Mouse (Mus musculus) urinary bladder, postnatal 10 days (tissue): ENCODE data around the gene Fam19a1.

Experiments
- DNase-seq: peaks from one replicate; pipeline ENCODE4 v3.0.0; 2022; ENCODE audit warnings: low spot score

The Fam19a1 gene

DNA sequence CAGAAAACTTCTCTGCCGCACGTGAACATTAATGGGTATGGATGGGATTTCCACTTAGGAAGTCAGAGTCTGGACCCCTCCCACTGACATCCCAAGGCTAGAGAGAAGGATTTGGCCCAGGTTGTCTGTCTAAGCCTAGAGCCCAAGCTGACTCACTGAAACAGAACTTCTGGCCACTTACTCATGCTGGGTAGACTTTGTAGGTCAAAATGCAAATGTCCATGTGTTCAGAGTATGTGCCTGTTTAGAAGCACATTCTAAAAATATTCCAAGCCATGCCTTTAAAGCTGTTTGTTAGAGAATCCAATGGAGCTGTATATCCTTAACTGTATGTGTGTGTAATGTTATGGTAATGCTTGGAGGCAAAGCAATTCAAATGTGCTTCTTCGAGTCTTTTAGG is 145.7 kb downstream of the Fam19a1 start:
- no peak for DNase-seq

DNA sequence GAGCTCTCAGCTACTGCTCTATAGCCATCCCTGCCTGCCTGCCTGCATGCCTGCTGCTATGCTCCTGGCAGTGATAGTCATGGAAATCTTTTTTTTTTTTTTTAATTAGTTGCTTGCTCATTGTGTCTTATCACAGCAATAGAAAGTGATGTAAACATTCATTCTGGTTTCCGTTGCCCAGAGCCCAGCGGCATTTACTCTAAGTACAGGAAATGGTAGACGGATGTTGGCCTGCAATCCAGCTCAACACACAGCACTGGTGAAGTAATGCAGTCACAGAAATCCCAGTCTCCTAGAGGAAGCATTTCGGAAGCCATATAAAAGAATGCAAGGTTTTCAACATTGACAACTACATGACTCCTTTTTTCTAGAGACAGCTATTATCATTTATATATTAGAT is 153.5 kb downstream of the Fam19a1 start:
- DNase-seq, result no peak

DNA sequence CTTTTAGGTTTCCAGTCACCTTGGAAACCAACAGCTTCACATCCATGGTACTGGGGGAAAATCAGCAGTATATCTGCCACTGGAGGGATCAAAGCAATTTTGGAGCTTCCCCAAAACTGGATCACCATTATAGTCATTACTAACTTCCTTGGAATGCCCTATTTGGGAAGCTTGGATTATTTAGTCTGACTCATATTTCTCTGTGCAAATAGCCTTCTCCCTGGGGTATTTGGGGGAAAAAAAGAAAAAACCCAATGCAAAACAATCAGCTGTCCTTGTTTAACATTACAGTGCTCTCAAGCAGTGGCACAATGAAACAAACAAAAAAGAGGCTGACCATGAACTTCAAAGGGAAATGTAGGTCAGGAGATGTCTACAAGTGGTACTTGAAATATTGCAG is 155.8 kb downstream of the Fam19a1 start:
- DNase-seq, result no peak

DNA sequence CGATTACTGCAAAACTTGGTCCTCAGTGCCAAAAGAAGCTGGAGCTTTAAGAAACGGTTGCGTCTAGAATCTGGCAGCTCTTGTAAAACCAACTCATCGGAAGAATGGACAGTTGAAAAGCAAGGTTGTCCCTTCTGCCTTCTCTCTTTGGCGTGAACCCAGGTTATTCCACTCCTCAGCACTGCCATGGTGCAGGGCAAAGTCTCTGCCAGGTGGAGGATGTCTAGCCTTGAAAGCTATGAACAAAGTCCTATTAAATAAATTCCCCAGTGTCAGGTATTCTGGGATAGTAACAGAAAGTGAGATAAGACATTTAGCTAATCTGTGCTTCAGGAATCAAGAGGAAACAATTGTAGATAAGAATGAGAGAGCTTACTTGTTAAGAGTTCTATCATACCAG is 157.5 kb downstream of the Fam19a1 start:
- DNase-seq, result no peak

DNA sequence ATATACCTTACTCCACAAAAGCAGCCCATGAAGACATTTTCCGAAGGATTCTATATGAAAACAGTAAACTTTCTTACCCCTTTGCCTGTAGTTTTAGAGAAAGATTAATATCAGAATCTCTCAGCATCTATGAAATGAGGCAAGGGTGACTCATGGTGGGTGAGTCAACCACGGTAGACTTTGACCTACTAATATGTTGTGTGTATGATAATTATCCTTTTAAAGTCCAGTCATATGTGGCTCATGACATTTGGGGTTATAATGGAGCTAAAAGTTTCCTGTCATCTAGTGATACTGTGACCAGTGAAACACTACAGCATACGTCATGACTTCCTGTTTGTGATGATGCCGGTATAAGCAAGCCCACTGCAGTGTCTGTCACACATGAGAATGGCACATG is 170.8 kb downstream of the Fam19a1 start:
- no peak for DNase-seq

DNA sequence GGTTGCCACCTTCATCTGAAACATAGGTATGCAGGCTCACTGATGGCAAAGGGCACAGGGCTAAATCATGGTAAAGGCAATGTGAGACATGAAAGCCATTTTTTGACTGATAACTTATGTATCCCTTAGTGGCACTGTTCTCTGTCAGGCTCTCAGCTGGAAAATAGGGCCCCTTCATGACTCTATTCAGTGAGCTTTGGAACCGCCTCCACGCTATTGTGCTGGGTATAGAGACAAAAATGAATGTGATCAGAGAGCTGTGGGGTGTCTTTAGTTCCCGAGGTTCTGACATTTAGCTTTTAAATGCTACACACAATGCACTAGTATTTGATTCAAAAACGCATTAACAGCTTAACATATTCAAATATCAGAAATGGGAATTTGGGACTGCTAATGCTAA is 171.6 kb downstream of the Fam19a1 start:
- no peak for DNase-seq

DNA sequence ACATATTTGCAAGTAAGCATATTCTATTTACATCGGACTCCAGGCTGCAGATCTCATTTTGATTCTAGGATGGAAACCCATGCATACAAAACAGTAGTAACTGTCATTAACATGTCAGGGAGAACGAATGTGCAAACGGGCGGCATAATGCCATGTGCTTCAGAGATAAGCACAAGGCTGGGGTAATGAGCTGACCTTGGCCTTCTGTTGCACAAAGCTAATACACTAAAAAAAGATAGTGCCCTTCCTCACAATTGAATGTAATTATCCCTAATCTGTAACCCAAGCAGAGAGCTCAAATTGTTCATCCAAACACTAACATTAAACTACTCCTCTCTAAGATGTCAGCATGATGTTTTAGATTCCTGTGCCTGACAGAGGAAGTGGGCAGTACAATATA is 173.3 kb downstream of the Fam19a1 start:
- DNase-seq, result no peak

DNA sequence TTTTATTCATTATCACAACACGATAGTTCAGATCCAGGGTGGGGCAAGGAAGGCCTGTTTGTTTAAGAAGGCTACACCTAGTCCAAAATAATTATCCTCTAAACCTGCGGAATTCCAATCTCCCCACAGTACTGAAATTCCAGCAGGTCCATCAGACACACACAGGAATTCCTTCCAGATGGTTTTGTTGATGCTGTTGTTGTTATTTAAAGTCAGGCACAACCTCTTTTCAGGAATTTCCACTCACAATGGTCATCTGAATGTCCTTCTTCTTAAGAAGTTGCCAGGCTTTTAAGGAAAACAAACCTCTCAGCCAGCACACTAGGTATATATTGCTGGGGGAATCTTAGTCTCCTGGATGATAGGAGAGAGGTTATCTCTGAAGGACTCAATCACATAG is 174.4 kb downstream of the Fam19a1 start:
- DNase-seq, result no peak

DNA sequence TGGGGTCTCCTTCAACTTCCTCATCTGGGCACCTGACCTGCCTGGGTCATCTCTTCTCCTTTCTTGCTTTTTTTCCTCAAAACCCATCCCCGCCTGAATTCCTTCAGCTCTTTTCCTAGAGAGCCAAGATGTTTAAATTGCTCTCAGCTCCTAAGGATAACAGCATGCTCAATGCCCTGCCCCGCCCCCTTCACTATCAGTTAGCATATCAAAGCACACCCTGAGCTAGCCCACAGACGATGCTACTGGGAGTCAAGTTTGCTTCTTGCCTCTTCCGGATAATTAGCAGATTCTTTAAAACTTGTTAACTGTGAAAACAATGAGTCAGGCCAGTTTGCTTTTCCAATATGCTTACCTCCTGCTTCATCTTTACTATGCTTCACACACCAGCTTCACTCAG is 176.7 kb downstream of the Fam19a1 start:
- DNase-seq, result no peak

DNA sequence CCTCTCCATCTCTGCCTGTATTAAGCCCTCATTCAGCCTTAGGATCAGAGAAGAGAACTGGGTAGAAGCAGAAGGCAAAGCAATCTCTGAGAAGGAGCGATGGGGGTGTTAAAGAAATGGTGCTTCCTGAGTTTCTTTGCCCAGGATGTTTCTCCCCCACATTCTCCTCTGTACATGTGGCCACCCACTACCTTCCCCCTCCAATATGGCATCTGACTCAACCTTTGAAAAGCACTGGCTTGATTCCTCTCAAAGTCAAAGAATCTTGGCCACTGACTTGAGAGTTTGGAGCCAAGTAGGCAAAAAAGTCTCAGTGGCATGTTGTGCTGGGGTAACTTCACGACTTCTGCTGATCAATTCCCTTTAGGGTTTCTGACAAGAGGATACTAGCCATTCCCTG is 234.5 kb downstream of the Fam19a1 start:
- DNase-seq, result no peak

DNA sequence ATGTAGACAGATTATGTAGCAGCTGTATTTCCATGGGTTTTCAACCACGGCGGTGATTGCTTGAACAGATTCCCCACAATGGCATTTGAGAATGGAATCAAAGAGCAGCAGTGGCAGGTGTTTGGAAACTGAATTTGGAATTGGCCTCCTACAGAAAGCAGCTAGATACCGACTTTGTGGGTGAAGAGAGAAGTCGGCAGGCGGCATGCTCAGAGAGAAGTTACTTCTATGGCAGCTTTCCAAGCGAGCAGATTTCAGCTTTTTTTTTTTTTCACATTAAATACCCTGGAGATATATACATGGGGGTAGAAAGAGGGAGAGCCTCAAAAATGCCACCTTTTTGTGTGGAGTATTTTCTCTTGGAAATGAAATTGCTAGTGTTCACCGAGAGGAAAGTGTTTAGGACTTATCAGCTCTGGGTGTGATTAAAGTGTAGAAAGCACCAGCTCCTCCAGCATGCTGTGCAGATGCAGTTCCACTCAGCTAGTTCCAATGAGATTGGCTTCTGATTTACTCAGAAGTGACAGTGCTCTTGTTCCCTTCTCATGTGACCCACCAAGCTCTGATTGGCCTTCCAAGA is 236.6 kb downstream of the Fam19a1 start:
- no peak for DNase-seq

DNA sequence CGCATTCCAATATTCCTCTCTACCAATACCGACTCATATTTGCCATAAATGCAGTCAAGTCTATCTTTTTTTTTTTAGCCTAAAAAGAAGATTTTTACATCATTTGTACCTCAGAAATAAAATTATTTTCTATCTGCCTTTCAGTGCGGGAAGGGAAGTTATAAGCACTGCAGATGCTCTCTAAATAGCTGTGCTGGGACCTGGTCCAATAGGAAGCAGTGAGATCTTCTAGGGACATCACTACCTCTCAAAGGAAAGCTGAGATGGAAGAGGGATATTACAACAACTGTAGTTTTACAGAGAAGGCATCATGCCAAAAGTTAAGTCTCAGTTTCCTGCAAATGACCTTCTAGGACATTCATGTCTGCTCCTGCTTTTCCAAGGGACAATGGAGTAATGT is 256.6 kb downstream of the Fam19a1 start:
- no peak for DNase-seq

DNA sequence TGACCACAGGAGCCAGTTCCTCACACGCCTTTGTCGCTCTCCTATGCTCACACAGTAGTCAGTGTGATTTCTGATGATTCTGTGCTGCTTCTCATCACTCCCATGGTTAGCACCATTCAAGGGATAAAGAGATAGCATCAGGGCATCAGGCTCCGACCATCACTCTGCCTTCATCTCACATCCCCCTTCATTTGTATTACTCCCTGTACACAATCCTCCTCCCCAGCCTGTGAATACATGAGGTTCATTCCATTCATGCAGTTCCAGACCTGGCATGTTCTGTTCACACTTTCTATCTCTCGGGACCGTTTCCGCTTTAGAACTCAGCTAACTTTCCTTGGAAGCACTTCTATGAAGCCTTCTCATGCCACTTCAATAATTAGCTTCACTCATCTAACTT is 259.9 kb downstream of the Fam19a1 start:
- DNase-seq, result no peak

DNA sequence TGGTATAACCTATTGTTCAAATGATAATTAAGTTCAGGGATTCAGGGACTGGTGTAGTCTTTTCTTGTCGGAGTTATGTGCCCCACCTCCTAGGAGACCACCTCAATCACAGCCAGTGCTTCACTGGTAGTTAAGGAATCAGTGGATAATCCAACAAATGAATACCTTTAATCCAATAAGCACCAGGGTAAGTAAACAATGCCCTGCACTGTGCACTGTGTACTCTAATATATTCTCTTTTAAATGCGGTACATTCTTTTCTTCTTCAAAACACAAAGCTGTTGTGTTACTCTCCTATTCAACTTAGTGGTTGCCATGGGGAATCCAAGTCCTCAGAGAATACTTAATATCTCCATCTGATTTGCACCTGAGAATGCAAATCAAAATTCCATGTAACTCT is 260.3 kb downstream of the Fam19a1 start:
- DNase-seq, result no peak

DNA sequence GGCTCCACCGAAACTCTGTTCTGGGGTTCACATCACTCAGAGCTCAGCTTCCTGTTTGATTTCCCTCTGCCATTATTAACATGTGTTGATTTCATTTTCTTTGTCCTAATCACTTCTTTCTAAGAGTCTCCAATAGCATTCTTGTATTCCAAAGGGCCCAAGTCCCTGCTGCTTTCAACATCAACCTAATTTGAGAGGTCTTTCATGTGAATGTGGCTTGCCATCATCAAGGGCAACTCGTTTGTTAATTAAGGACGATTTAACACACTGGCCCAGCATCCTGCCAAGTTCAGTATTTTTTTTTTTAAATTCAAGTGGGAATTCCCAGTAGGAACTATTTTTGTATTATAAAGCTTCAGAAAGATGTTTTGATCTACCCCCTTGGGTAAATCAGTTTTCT is 263.8 kb downstream of the Fam19a1 start:
- no peak for DNase-seq

DNA sequence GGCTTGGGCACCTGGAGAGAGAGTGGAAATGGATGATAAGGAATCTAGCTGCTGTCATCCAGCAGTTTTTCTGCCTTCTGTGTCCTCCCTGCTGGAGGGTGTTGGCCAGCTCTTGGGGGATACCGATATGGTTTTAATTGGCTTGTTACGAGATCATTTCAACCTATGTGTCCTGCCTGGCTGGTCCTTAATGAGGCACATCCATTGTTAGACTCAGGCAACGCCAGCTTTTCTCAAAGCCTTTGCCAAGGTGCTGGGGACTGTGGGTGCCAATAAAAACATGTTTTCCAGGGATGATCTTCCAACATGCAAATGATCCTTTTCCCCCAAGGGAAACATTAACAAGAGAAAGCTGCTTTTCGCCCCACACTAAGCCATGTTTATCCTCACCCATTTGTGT is 266.3 kb downstream of the Fam19a1 start:
- DNase-seq, result no peak

DNA sequence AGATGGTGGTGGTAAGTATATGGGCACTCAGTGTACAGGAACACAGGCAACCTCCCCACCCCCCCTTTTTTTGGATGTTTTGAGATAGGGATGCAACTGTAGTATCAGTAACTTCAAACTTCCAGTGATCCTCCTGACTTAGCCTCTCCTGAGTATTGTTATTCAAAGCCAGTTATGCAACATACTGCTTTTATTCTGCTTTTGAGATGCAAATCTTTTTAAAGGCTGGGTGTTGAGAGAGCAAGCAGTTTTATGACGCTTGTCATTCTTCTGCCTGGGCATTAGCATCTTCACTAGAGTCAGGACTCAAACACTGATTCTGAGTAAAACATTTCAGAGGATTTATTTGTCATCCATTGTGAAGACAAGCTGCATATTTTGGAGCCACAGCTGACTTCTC is 271.5 kb downstream of the Fam19a1 start:
- no peak for DNase-seq

DNA sequence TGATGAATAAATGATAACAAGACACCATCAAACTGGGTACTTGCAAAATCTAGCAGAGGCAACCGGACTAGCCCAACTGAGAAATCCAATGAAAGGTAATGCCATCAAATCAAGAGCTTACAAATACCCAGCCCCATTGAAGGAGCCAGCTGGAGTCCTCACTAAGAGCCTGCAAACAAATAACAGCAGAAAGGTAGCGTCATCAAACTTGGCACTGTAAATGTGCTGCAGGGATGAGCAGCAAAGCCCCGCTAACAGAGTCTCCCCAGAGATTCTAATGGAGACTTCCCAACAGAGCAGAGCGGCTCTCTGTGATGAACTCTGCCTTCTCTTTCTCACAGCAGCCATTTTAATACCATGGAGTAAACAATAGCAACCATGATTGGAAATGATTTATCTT is 305.9 kb downstream of the Fam19a1 start:
- DNase-seq, result no peak

DNA sequence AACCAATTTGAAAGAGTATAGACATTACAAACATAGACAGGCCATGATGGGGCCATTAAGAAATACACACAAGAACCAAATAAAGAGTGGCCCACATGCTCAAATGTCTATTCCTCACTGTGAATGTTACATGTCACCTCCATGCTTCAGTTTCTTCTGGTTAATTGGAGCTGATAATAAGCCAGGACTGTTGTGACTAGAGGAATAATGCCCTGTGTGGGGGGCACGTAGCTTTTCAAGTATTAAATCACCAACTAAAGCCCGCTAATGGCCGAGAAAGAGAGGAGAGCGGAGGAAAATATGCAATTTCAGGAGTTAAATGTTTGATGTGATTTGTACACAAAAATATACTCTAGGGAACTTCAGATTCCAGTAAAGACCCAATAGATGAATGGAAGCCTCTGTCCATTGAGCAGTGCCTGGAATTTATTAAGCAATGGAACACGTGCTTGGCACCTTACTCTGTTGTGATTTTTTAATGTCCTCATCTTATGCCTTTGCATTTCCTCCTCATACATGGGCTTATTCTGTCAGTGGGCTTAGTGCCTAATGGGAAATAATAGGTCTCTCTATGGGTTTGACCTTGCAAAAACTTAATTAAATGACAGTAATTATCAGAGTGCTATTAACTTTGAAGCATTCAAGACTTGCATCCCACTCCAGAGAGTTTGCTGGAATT is 306.9 kb downstream of the Fam19a1 start:
- DNase-seq, result no peak

DNA sequence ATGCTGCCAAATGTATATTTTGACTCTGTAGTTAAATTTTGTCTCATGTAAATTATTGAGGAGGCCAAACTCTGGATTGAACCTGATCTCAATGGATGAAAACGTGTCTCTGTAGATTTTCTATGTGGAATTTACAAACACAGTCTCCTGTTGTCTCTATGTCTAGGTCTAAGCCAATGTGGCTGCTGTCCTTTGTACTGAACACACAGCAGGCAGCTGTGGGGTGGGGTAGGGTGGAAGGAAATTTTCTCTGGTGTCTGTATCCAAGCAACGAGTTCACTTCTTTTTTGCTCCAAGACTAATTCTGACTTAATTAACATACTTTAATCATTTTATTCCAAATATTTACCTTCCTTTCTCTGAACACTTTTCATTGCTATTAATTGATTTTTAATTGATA is 307.6 kb downstream of the Fam19a1 start:
- DNase-seq, result no peak

DNA sequence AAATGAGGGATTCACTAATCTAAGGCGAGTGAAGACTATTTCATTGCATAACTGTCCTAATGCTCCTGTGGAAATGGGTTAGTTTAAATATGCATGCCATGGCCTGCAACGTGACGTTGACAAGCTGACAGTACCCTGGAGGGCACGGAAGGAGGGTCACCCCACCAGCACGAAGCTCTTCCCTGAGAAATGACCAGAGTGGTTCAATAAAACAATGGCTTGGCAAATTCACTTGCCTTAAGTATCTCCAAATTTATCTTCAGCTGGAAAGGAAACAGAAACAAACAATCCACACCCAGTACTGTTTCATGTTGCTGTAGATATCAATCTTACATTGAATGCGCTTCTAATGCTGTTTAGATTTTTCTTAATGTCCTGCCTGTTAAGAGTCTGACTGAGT is 316.4 kb downstream of the Fam19a1 start:
- no peak for DNase-seq

DNA sequence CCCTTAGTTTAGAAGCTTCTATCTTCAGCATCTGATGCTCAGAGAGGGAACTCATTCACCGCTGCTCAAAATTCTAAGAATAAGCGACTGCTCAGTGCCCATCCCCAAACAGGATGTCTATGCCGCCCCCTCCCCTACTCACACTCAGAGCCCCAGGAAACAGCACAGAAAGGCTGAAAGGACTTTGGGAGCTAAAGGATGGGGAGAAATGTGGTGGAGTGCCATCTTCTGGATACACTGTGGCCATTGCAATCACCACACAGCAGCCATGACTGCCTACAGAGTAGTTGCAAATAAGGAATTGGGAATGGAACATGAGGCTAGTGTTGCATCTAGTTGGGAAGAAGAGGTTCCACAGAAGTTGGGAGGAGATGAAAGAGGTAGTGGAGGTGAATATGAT is 319.4 kb downstream of the Fam19a1 start:
- no peak for DNase-seq

DNA sequence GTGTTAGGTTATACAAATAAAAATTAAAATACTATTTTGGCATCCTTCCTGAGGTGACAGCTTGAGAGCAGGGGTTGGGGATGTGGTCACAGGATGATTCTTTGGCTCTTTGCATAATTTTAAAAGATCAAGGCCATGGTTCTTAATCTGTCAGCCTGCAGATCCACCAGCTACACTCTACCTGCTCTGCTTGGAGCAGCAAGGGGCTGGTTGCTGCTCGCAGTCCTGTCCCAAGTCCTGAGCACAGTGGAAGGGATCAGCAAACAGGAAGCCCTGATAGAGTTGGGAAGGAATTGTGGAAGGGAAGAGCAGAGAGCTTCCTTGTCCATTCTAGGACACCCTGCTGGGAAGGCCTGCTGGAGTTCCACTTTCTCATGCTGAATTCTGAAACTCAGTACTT is 320.9 kb downstream of the Fam19a1 start:
- no peak for DNase-seq

DNA sequence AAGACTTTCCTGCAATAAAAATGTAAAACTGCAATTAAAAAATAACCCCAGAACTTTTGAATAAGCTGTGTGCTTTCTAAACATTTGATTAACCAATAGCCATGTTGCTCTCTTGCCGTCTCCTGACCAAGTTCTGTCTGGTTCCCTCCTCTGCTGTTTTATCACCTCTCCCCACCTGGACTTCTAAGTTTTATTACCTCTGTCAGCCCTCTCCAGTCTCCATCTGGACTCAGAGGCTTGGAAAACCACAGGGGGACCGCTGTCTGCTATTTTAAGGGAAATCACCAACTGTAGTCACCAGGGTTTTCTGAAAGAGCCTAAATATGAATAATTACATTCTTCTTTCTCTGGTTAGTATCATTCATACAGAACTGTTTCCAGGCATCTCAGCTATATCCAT is 322.6 kb downstream of the Fam19a1 start:
- no peak for DNase-seq

DNA sequence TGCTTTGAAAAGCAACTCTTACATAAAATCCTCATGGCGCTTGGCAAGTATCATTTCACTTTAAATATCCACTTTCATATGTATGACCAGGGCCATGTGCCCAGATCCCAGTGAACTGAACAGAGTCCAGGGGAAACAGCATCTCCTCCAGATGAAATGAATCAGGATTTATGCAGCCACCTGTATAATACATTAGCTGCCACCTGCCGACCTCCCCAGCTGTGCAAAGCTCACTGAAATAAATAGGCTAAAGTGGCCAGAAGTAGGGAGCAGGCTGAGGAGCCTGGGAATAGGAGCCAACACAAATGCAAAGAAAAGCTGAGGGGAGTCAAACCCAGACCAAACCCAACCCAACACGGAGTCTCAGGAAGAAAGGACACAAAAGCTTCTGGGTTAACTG is 324.9 kb downstream of the Fam19a1 start:
- no peak for DNase-seq
